Mouse (Mus musculus) lung, postnatal 0 days (tissue): ENCODE data around the gene Mtx1. TPM values are rescaled to one million over a fixed set of nuclear protein-coding genes. Genes with fewer than 3 reads are reported as not detected.

Experiments used
- ATAC-seq: fragments of 200-750 bp; cut with Nextera tagmentation; 2 replicates; pipeline ENCODE4 v1.8.0; 2017; ENCODE audit warnings: moderate library complexity
- DNase-seq: peaks from one replicate; pipeline ENCODE4 v3.0.0-alpha.2; 2016; ENCODE audit warnings: low spot score
- H3K27ac ChIP-seq: fragments of 300-500 bp; sonication (generic); 2 replicates; pipeline ENCODE4 v1.5.1; 2014; ENCODE audit warnings: antibody characterized with exemption, mild to moderate bottlenecking, low read length, mixed read lengths
- H3K27me3 ChIP-seq: fragments of 300-500 bp; sonication (generic); replicated peaks from 2 replicates; pipeline ENCODE4 v1.6.1; 2014; ENCODE audit warnings: low read length, mixed read lengths; ENCODE audit not compliant: insufficient read depth
- H3K36me3 ChIP-seq: fragments of 300-500 bp; sonication (generic); 2 replicates; pipeline ENCODE4 v1.6.1; 2014; ENCODE audit warnings: low read length, mixed read lengths; ENCODE audit not compliant: insufficient read depth
- H3K4me1 ChIP-seq: fragments of 300-500 bp; sonication (generic); 2 replicates; pipeline ENCODE4 v1.6.1; 2014; ENCODE audit warnings: antibody characterized with exemption, low read depth, low read length, mixed read lengths; ENCODE audit not compliant: insufficient read depth
- H3K4me2 ChIP-seq: fragments of 300-500 bp; sonication (generic); replicated peaks from 2 replicates; pipeline ENCODE4 v1.6.1; 2014; ENCODE audit warnings: low read depth, mild to moderate bottlenecking, low read length, moderate library complexity, mixed read lengths
- H3K4me3 ChIP-seq: fragments of 300-500 bp; sonication (generic); 2 replicates; pipeline ENCODE4 v1.5.1; 2014; ENCODE audit warnings: low read depth, low read length
- H3K9ac ChIP-seq: fragments of 300-500 bp; sonication (generic); replicated peaks from 2 replicates; pipeline ENCODE4 v1.6.1; 2014; ENCODE audit warnings: low read depth, mild to moderate bottlenecking
- H3K9me3 ChIP-seq: fragments of 300-500 bp; sonication (generic); 2 replicates; pipeline ENCODE4 v1.6.1; 2016; ENCODE audit warnings: low read length, mixed read lengths
- CTCF ChIP-seq: IDR thresholded peaks from 2 replicates; pipeline ENCODE4 v1.5.1; 2016; ENCODE audit warnings: antibody characterized with exemption, mild to moderate bottlenecking
- EP300 ChIP-seq: IDR thresholded peaks from 2 replicates; pipeline ENCODE4 v1.6.1; 2016; ENCODE audit warnings: antibody characterized with exemption, mild to moderate bottlenecking, control low read depth
- WGBS: fragments of 180-500 bp; shearing (Covaris S2); extraction: QIAGEN DNeasy Blood & Tissue Kit; methylation state at CpG from one replicate; pipeline ENCODE4 v1.1.7; 2014; 5-methylcytosine and 5-hydroxymethylcytosine counted together
- polyA plus RNA-seq: library from polyadenylated mRNA; unstranded; fragments of >200 nt; fragmentation: Nextera tagmentation; extraction: Ambion mirVana; gene quantifications from 2 replicates; pipeline ENCODE4 v1.2.1, GENCODE M21; 2015

The Mtx1 gene
- polyA plus RNA-seq, 1 experiment from 2014 or later, result 116 TPM

- Histone ChIP-seq H3K9ac (no peak overlapping the region), H3K9me3 (no peaks in the 10 kb centered on the region), H3K27ac (no peak overlapping the region; the same call in 1 of the 2 replicates), H3K36me3 (no peaks in the 10 kb centered on the region), H3K4me1 (peaks cover 12% of the 10 kb centered on the region; the same call in 1 of the 2 replicates), H3K4me3 (0 out of 2 replicates have a peak overlapping the region, but pooled peaks have one; percentile 14), H3K27me3 (no peaks in the 10 kb centered on the region), H3K4me2 (peak overlapping the region; percentile 69; the same call in 1 of the 2 replicates)
- WGBS, result 0% methylated on average over 6 of the region's 6 CpGs
- 0 out of 2 replicates have a peak, but pooled peaks have one; percentile 9 for ATAC-seq
- TF ChIP-seq CTCF, result peak; percentile 97
- no peak for TF ChIP-seq EP300
- peak; percentile 93 for DNase-seq
Observed at GRCm38 (mm10) chr3:89215853-89216252, 11.0 kb downstream of the Mtx1 start.

- Histone ChIP-seq H3K4me3 (peak within 1 kb of the TSS; percentile 59), H3K4me2 (peak within 1 kb of the TSS; percentile 69), H3K4me1 (peaks cover 12% of the 10 kb centered on the region; the same call in 1 of the 2 replicates), H3K9me3 (no peaks in the 10 kb centered on the region), H3K27ac (peak within 1 kb of the TSS; percentile 94), H3K27me3 (no peaks in the 10 kb centered on the region), H3K9ac (peak within 1 kb of the TSS; percentile 51), H3K36me3 (0 out of 2 replicates have a peak, but pooled peaks cover under 1% of the 10 kb centered on the region)
- WGBS, result under 1% methylated on average over 19 of the region's 19 CpGs
- DNase-seq (peak; percentile 56), ATAC-seq (no peak)
- TF ChIP-seq CTCF (no peak), EP300 (no peak)
Observed at GRCm38 (mm10) chr3:89214681-89215411, 12.0 kb downstream of the Mtx1 start, which contains the start of gene Thbs3. TSS of gene Thbs3 (plus strand) at chr3:89215180.

- no peak; the same call in 1 of the 2 replicates for TF ChIP-seq EP300
- TF ChIP-seq CTCF, result no peak
- ATAC-seq (peak; percentile 90), DNase-seq (peak; percentile 98)
- H3K9me3 ChIP-seq, result no peaks in the 10 kb centered on the region
- no peaks in the 10 kb centered on the region for H3K27me3 ChIP-seq
- WGBS, result under 1% methylated on average over 61 of the region's 69 CpGs
- peak overlapping the region; percentile 51 for H3K9ac ChIP-seq
- peak overlapping the region; percentile 59 for H3K4me3 ChIP-seq
- peaks cover 12% of the 10 kb centered on the region; the same call in 1 of the 2 replicates for H3K4me1 ChIP-seq
- 0 out of 2 replicates have a peak, but pooled peaks cover 5% of the 10 kb centered on the region for H3K36me3 ChIP-seq
- H3K27ac ChIP-seq, result peak overlapping the region; percentile 94
- peak overlapping the region; percentile 69 for H3K4me2 ChIP-seq
Observed at GRCm38 (mm10) chr3:89213803-89214530, 12.9 kb downstream of the Mtx1 start.

- H3K4me2 ChIP-seq, result no peak overlapping the region
- no peaks in the 10 kb centered on the region for H3K27me3 ChIP-seq
- H3K4me3 ChIP-seq, result no peak overlapping the region
- peaks cover 28% of the 10 kb centered on the region for H3K36me3 ChIP-seq
- TF ChIP-seq EP300 (no peak), CTCF (no peak)
- WGBS, result 60% methylated on average over 7 of the region's 7 CpGs
- ATAC-seq (no peak), DNase-seq (no peak)
- H3K27ac ChIP-seq, result no peak overlapping the region
- H3K4me1 ChIP-seq, result peaks cover 11% of the 10 kb centered on the region; the same call in 1 of the 2 replicates
- H3K9ac ChIP-seq, result no peak overlapping the region
- H3K9me3 ChIP-seq, result no peaks in the 10 kb centered on the region
Observed at GRCm38 (mm10) chr3:89210731-89211130, 16.2 kb downstream of the Mtx1 start.

- Histone ChIP-seq H3K36me3 (peaks cover 31% of the 10 kb centered on the region), H3K27ac (no peak overlapping the region)
- ATAC-seq, result no peak
Observed at GRCm38 (mm10) chr3:89210162-89210561, 16.7 kb downstream of the Mtx1 start.

GRCm38 (mm10) chr3:89209731-89210130 lies 17.2 kb downstream of the Mtx1 start:
- H3K9ac ChIP-seq, result no peak overlapping the region
- TF ChIP-seq CTCF, result no peak
- no peak for TF ChIP-seq EP300
- no peak for DNase-seq
- 94% methylated on average over 7 of the region's 7 CpGs for WGBS
- no peaks in the 10 kb centered on the region for H3K27me3 ChIP-seq
- peaks cover 4% of the 10 kb centered on the region; the same call in 1 of the 2 replicates for H3K4me1 ChIP-seq
- H3K9me3 ChIP-seq, result no peaks in the 10 kb centered on the region
- no peak overlapping the region for H3K4me2 ChIP-seq
- peaks cover 32% of the 10 kb centered on the region for H3K36me3 ChIP-seq
- no peak overlapping the region for H3K4me3 ChIP-seq
- H3K27ac ChIP-seq, result no peak overlapping the region
- no peak for ATAC-seq

More at GRCm38 (mm10) chr3:89210162-89210561, 16.7 kb downstream of the Mtx1 start:
- WGBS, result 52% methylated on average over 13 of the region's 13 CpGs
- no peak overlapping the region for H3K9ac ChIP-seq
- H3K27me3 ChIP-seq, result no peaks in the 10 kb centered on the region
- no peak overlapping the region for H3K4me2 ChIP-seq
- DNase-seq, result no peak
- peaks cover 6% of the 10 kb centered on the region; the same call in 1 of the 2 replicates for H3K4me1 ChIP-seq
- H3K4me3 ChIP-seq, result no peak overlapping the region
- TF ChIP-seq CTCF, result no peak
- no peak for TF ChIP-seq EP300
- no peaks in the 10 kb centered on the region for H3K9me3 ChIP-seq
